9 mouse cellular contexts compared by ENCODE assay signal in genomic region chr2:33177443-33178242, GRCm38 (mm10). TPM values are rescaled to one million over a fixed set of nuclear protein-coding genes. Genes with fewer than 3 reads are reported as not detected.
DNase-seq lines count a peak whose midpoint lies in the region; ATAC-seq and TF ChIP-seq lines count a peak whose summit lies in the region.
"Had no signal": no experiment of that assay in that cellular context is flagged by ENCODE, and none has a peak within 500 bp of the region (broad histone marks: within the 10 kb centered on the region; RNA-seq: fewer than 3 reads in every experiment).

No protein-coding gene starts in this region.

- H3K27ac ChIP-seq in spleen, adult 2 months (ENCODE audit: insufficient read depth, low read length): 0 out of 2 replicates have a peak overlapping the region, but pooled peaks have one; percentile 19

- peak; percentile 20 for DNase-seq in CD4-positive, CD25-positive, alpha-beta regulatory T cell, adult 2 months (ENCODE audit: low read depth, low spot score)
- no peak for DNase-seq in spleen, adult 2 months (ENCODE audit: low read depth in 1 of 2, low spot score in 2 of 2)
- no peak for DNase-seq in spleen, adult 18-20 months
- DNase-seq in kidney, postnatal 36 days: peak; percentile 80 to 82
- DNase-seq in yolk sac, embryonic 10.5 days (ENCODE audit: low spot score): peak; percentile 74
- no peak for DNase-seq in gastrocnemius, postnatal 10 days
- DNase-seq in B cell, adult 2 months: no peak
- DNase-seq: adrenal gland, postnatal 36 days had no signal

- no peaks in the 10 kb centered on the region for H3K27me3 ChIP-seq in spleen, adult 2 months (ENCODE audit: control insufficient read depth, insufficient read depth, low read length)

- H3K36me3 ChIP-seq in spleen, adult 2 months (ENCODE audit: control insufficient read depth, insufficient read depth, low read length): no peaks in the 10 kb centered on the region

- 81% methylated on average over 12 of the region's 12 CpGs for WGBS in spleen, adult 2 months

- no peak for TF ChIP-seq CTCF in spleen, adult 2 months (IDR thresholded peaks at IDR 0.05; ENCODE audit: extremely low read depth, insufficient read depth, insufficient read length, insufficient replicate concordance)

- no peak for TF ChIP-seq POLR2A in spleen, adult 2 months (IDR thresholded peaks at IDR 0.05; ENCODE audit: low read depth, low read length)

- no peak overlapping the region for H3K4me3 ChIP-seq in spleen, adult 2 months (ENCODE audit: extremely low read depth, insufficient read depth, insufficient read length)

- peaks cover 7% of the 10 kb centered on the region; the same call in 1 of the 2 replicates for H3K4me1 ChIP-seq in spleen, adult 2 months (ENCODE audit: control insufficient read depth, insufficient read depth, insufficient read length)

- ATAC-seq in CD4-positive, CD25-positive, alpha-beta regulatory T cell, adult 4 months: no peak

RNA-seq across cellular contexts. Expression of gene Angptl2, which starts 38.2 kb away (rescaled TPM):
- polyA plus RNA-seq in CD4-positive, CD25-positive, alpha-beta regulatory T cell, adult 4 months (2017; shearing (Covaris generic)): 10 to 100 TPM in 1 of 2 experiments, 1 to 10 TPM in 1; 7.6 to 16.5 TPM
- 36.2 and 39.6 TPM in 2 replicates for polyA plus RNA-seq in spleen, adult 2 months (2012; rRNA removed)
- 100 to 1,000 TPM; 258 to 272 TPM for total RNA-seq in gastrocnemius, postnatal 10 days (2021)

RNA-seq across cellular contexts. Expression of gene Garnl3, which starts 46.2 kb away (rescaled TPM):
- polyA plus RNA-seq in CD4-positive, CD25-positive, alpha-beta regulatory T cell, adult 4 months (2017; shearing (Covaris generic)): under 1 TPM in 1 of 2 experiments, not detected in 1; 0.30 TPM
- 1.9 and 2.3 TPM in 2 replicates for polyA plus RNA-seq in spleen, adult 2 months (2012; rRNA removed)
- total RNA-seq in gastrocnemius, postnatal 10 days (2021): 1 to 10 TPM; 3.1 to 4.7 TPM

Comparison
In these comparisons a context has a peak if more than half of its experiments do, and no peak if none do; other contexts are left out.
1. DNase-seq: peak in CD4-positive, CD25-positive, alpha-beta regulatory T cell, adult 2 months (single experiment), kidney, postnatal 36 days (2 of 2) and yolk sac, embryonic 10.5 days (single experiment); none in spleen, adult 2 months (0 of 2), spleen, adult 18-20 months (0 of 2), gastrocnemius, postnatal 10 days (single experiment) and B cell, adult 2 months (0 of 2).